Mouse (Mus musculus) bone marrow macrophage, adult 2 months (primary cell): ENCODE data around the gene Cacng8.
A peak's percentile ranks its signal among the peaks of the same experiment; 100 is the strongest.

Source experiments
- CTCF ChIP-seq: IDR thresholded peaks from 2 replicates; pipeline ENCODE4 v1.5.1; 2012; ENCODE audit warnings: low read depth, mild to moderate bottlenecking, low read length, moderate library complexity
- POLR2A ChIP-seq: IDR thresholded peaks from 2 replicates; pipeline ENCODE4 v1.6.1; 2012; ENCODE audit warnings: mild to moderate bottlenecking, low read depth, low read length, borderline replicate concordance

GRCm38 (mm10) chr7:3376831-3377230, 13.7 kb upstream of the Cacng8 start:
- TF ChIP-seq CTCF (peak; percentile 54), POLR2A (no peak)
